Mouse (Mus musculus) ES-Bruce4 (cell line): ENCODE results near the gene Ccdc110.

Experiments
- CTCF ChIP-seq: IDR thresholded peaks from one replicate; pipeline ENCODE4 v1.8.1; 2011; ENCODE audit warnings: low read depth, low read length
- EP300 ChIP-seq: IDR thresholded peaks from 2 replicates; pipeline ENCODE4 v1.6.1; 2011; ENCODE audit warnings: low read depth, low read length; ENCODE audit not compliant: insufficient read depth
- POLR2A ChIP-seq: IDR thresholded peaks from one replicate; pipeline ENCODE4 v1.8.1; 2011; ENCODE audit warnings: low read length; ENCODE audit not compliant: insufficient read depth

GRCm38 (mm10) chr8:45901626-45902025 is 32.8 kb upstream of the Ccdc110 start:
- TF ChIP-seq EP300 (no peak), CTCF (no peak), POLR2A (no peak)
